Mouse (Mus musculus): Measurements from ENCODE around the gene Gfi1. TPM values are rescaled to one million over a fixed set of nuclear protein-coding genes. Genes with fewer than 3 reads are reported as not detected.

Gene Gfi1
- polyA plus RNA-seq, 1 experiment from 2014 or later: 0.08 TPM

DNA sequence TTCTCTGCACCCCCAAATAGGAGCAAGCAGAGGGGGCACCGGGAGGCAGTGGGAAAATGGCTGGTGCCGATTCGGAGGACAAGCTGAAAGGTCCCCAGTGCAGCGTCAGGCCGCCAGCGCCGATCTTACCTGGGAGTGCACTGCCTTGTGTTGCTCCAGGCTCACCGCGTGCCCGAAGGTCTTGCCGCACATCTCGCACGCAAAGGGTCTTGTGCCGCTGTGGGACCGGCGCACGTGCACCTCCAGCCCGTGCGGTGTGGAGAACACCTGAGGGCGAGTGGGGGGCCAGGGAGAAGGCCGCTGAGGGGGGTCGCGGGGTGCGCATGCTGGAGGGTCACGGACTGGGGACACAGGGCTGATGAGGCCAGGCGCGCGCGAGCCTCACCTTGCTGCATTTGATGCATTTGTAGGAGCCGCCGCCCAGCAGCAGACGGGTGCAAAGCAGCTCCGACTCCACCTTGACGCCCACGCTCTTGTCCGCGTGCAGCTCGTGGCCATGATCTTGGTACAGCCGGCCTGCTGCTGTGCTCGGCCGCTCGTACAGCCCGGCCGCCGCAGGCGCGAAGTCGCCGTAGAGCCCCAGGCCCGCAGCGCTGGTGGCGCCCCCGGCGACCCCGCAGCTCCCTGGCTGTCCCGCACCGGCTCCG is 4.7 kb downstream of the Gfi1 start:
- under 1% methylated on average over 58 of the region's 58 CpGs for WGBS
- Histone ChIP-seq H3K9ac (peak overlapping the region; percentile 43), H3K36me3 (no peaks in the 10 kb centered on the region), H3K4me1 (peaks cover 44% of the 10 kb centered on the region), H3K27me3 (peaks cover 97% of the 10 kb centered on the region), H3K4me3 (peak overlapping the region; percentile 46), H3K4me2 (replicated peaks) (peak overlapping the region; percentile 72), H3K9me3 (no peaks in the 10 kb centered on the region), H3K27ac (no peak overlapping the region)
- ATAC-seq (ENCODE audit: low FRiP score, low read depth): peak; percentile 9; the same call in 1 of the 2 replicates

DNA sequence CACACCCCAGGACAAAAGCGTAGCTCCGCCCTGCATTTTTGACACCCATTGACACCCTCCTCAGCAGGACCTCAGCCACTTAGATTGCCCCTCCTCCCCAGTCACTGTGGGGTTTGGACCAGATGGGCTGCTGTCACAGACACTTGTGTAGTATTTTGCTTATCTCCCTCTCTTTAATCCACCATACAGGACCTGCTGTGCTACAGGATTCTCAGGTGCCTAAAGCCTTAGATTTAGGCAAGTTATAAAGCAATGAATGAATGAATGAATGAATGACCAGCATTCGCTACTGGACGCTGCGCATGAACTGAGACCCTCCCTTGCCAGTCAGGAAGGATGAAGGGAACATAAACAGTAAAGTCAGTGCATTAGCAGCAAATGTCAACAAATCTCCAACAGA is 5.3 kb downstream of the Gfi1 start:
- no peak overlapping the region for H3K27ac ChIP-seq
- no peak for ATAC-seq (ENCODE audit: low FRiP score, low read depth)
- H3K36me3 ChIP-seq: no peaks in the 10 kb centered on the region
- H3K27me3 ChIP-seq: peaks cover 97% of the 10 kb centered on the region
- H3K4me1 ChIP-seq: peaks cover 38% of the 10 kb centered on the region
- no peak overlapping the region for H3K9ac ChIP-seq
- H3K4me3 ChIP-seq: peak overlapping the region; percentile 46
- WGBS: 5% methylated on average over 5 of the region's 5 CpGs
- peak overlapping the region; percentile 72; the same call in 1 of the 2 replicates for H3K4me2 ChIP-seq (replicated peaks)
- no peaks in the 10 kb centered on the region for H3K9me3 ChIP-seq

- peaks cover 95% of the 10 kb centered on the region for H3K27me3 ChIP-seq
- H3K27ac ChIP-seq: no peak overlapping the region
- H3K4me2 ChIP-seq (replicated peaks): no peak overlapping the region
- WGBS: 23% methylated on average over 1 of the region's 1 CpGs
- H3K9ac ChIP-seq: no peak overlapping the region
- H3K9me3 ChIP-seq: no peaks in the 10 kb centered on the region
- peaks cover 30% of the 10 kb centered on the region for H3K4me1 ChIP-seq
- H3K36me3 ChIP-seq: no peaks in the 10 kb centered on the region
- no peak overlapping the region for H3K4me3 ChIP-seq
- no peak for ATAC-seq (ENCODE audit: low FRiP score, low read depth)
Observed at GRCm38 (mm10) chr5:107719786-107720185, 6.0 kb downstream of the Gfi1 start.

DNA sequence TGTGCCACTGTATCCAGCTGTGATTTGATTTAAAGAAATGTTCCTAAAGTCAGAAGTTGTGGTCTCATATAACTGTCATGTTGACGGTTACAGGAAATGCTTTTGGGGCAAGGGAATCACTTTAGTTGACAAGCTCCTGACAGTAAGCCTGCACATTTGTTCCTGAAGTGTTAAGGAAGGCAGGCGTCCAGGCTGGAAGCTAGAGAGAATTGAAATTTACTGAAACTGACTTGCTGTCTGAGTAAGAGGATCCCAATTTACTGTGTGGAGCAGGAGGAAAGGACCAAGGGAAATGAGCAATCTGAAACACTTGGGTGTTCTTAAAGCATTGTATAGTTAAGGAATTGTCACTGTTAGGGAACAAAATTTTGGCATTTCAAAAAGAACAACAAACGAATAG is 6.6 kb downstream of the Gfi1 start:
- H3K36me3 ChIP-seq: no peaks in the 10 kb centered on the region
- ATAC-seq (ENCODE audit: low FRiP score, low read depth): no peak
- no peaks in the 10 kb centered on the region for H3K9me3 ChIP-seq
- H3K27ac ChIP-seq: no peak overlapping the region
- H3K4me3 ChIP-seq: no peak overlapping the region
- H3K4me2 ChIP-seq (replicated peaks): no peak overlapping the region
- WGBS: 7% methylated on average over 3 of the region's 3 CpGs
- H3K4me1 ChIP-seq: peaks cover 25% of the 10 kb centered on the region
- no peak overlapping the region for H3K9ac ChIP-seq
- H3K27me3 ChIP-seq: peaks cover 95% of the 10 kb centered on the region

- no peak for ATAC-seq (ENCODE audit: low FRiP score, low read depth)
- Histone ChIP-seq H3K27me3 (peaks cover 91% of the 10 kb centered on the region), H3K9ac (no peak overlapping the region), H3K27ac (no peak overlapping the region), H3K4me2 (replicated peaks) (no peak overlapping the region), H3K36me3 (no peaks in the 10 kb centered on the region), H3K4me3 (no peak overlapping the region), H3K9me3 (no peaks in the 10 kb centered on the region), H3K4me1 (peaks cover 13% of the 10 kb centered on the region)
- 9% methylated on average over 11 of the region's 11 CpGs for WGBS
Observed at GRCm38 (mm10) chr5:107717871-107718361, 7.9 kb downstream of the Gfi1 start.

GRCm38 (mm10) chr5:107711689-107712088 is 14.1 kb downstream of the Gfi1 start:
- H3K4me2 ChIP-seq (replicated peaks): no peak overlapping the region
- H3K36me3 ChIP-seq: no peaks in the 10 kb centered on the region
- no peak overlapping the region for H3K9ac ChIP-seq
- 87% methylated on average over 2 of the region's 2 CpGs for WGBS
- no peak overlapping the region for H3K4me3 ChIP-seq
- no peak for ATAC-seq (ENCODE audit: low FRiP score, low read depth)
- H3K27ac ChIP-seq: no peak overlapping the region
- no peaks in the 10 kb centered on the region for H3K4me1 ChIP-seq
- peaks cover 53% of the 10 kb centered on the region for H3K27me3 ChIP-seq
- H3K9me3 ChIP-seq: no peaks in the 10 kb centered on the region

GRCm38 (mm10) chr5:107708124-107708797 is 17.6 kb downstream of the Gfi1 start:
- Histone ChIP-seq H3K9me3 (no peaks in the 10 kb centered on the region), H3K27ac (no peak overlapping the region), H3K36me3 (no peaks in the 10 kb centered on the region), H3K4me2 (replicated peaks) (no peak overlapping the region), H3K9ac (no peak overlapping the region), H3K4me1 (no peaks in the 10 kb centered on the region), H3K4me3 (no peak overlapping the region), H3K27me3 (peaks cover 24% of the 10 kb centered on the region)
- WGBS: 85% methylated on average over 8 of the region's 8 CpGs
- ATAC-seq (ENCODE audit: low FRiP score, low read depth): no peak

- WGBS: 81% methylated on average over 1 of the region's 1 CpGs
- no peak for ATAC-seq (ENCODE audit: low FRiP score, low read depth)
Observed at GRCm38 (mm10) chr5:107706262-107706661, 19.6 kb downstream of the Gfi1 start.

DNA sequence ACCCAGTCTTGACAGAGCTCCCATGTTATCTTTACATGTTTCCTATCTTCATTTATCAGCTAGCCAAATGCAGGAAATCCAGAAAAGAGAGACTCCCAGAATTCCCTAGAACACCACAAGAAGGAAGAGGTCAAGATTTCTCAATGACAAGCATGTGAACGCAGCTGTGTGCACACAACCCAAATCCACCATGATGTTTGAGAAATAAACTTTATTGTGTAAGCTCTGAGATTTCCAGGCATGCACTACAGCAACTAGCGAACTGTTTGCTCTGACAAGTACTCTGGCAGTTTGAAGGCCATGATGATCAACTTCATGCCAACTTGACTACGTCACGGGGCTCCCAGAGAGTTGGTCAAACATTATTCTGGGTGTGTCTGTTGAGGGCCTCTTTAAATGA is 20.1 kb downstream of the Gfi1 start:
- Histone ChIP-seq H3K27me3 (peaks cover 9% of the 10 kb centered on the region), H3K4me1 (no peaks in the 10 kb centered on the region), H3K4me2 (replicated peaks) (no peak overlapping the region), H3K27ac (no peak overlapping the region), H3K36me3 (no peaks in the 10 kb centered on the region), H3K4me3 (no peak overlapping the region), H3K9me3 (no peaks in the 10 kb centered on the region), H3K9ac (no peak overlapping the region)
- 86% methylated on average over 4 of the region's 4 CpGs for WGBS
- no peak for ATAC-seq (ENCODE audit: low FRiP score, low read depth)

More at GRCm38 (mm10) chr5:107706262-107706661, 19.6 kb downstream of the Gfi1 start:
- no peak overlapping the region for H3K4me2 ChIP-seq (replicated peaks)
- H3K27ac ChIP-seq: no peak overlapping the region
- H3K9me3 ChIP-seq: no peaks in the 10 kb centered on the region
- H3K27me3 ChIP-seq: peaks cover 12% of the 10 kb centered on the region
- H3K4me1 ChIP-seq: no peaks in the 10 kb centered on the region
- no peaks in the 10 kb centered on the region for H3K36me3 ChIP-seq
- no peak overlapping the region for H3K9ac ChIP-seq
- H3K4me3 ChIP-seq: no peak overlapping the region

- Histone ChIP-seq H3K4me2 (replicated peaks) (no peak overlapping the region), H3K36me3 (no peaks in the 10 kb centered on the region), H3K9ac (no peak overlapping the region), H3K9me3 (no peaks in the 10 kb centered on the region), H3K27me3 (0 out of 2 replicates have a peak, but pooled peaks cover 4% of the 10 kb centered on the region), H3K4me1 (no peaks in the 10 kb centered on the region), H3K4me3 (no peak overlapping the region), H3K27ac (no peak overlapping the region)
- 82% methylated on average over 6 of the region's 6 CpGs for WGBS
- ATAC-seq (ENCODE audit: low FRiP score, low read depth): no peak
Observed at GRCm38 (mm10) chr5:107703207-107703763, 22.6 kb downstream of the Gfi1 start.

GRCm38 (mm10) chr5:107701658-107702057 is 24.2 kb downstream of the Gfi1 start:
- H3K9ac ChIP-seq: no peak overlapping the region
- WGBS: 77% methylated on average over 9 of the region's 9 CpGs
- H3K27ac ChIP-seq: no peak overlapping the region
- H3K9me3 ChIP-seq: 0 out of 2 replicates have a peak, but pooled peaks cover 6% of the 10 kb centered on the region
- H3K4me3 ChIP-seq: no peak overlapping the region
- H3K27me3 ChIP-seq: no peaks in the 10 kb centered on the region
- no peaks in the 10 kb centered on the region for H3K36me3 ChIP-seq
- H3K4me2 ChIP-seq (replicated peaks): no peak overlapping the region
- H3K4me1 ChIP-seq: no peaks in the 10 kb centered on the region
- no peak for ATAC-seq (ENCODE audit: low FRiP score, low read depth)

DNA sequence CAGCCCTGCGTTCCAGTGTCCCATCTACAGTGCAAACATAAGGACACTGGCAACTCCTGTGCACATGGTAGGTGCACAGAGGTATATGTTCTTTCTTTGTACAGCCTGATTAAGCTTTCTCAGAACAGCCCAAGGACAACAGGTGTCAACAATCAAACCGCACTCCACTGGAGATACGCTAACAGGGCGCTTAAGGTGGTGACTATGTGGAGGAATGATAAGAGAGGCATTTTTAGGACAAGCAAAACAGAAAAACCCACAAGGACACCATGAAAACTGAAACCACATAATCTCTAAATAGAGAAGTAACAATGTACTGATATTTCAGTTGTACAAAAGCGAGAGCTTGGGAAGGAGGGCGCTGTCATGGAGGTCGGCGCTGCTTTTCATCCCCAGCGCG is 25.0 kb downstream of the Gfi1 start:
- no peak overlapping the region for H3K27ac ChIP-seq
- 89% methylated on average over 10 of the region's 10 CpGs for WGBS
- ATAC-seq (ENCODE audit: low FRiP score, low read depth): no peak

More for the DNA sequence above, 25.0 kb downstream of the Gfi1 start:
- Histone ChIP-seq H3K27me3 (no peaks in the 10 kb centered on the region), H3K4me3 (no peak overlapping the region), H3K36me3 (no peaks in the 10 kb centered on the region), H3K4me2 (replicated peaks) (no peak overlapping the region), H3K9ac (no peak overlapping the region), H3K9me3 (0 out of 2 replicates have a peak, but pooled peaks cover 6% of the 10 kb centered on the region), H3K4me1 (no peaks in the 10 kb centered on the region)
